Mouse (Mus musculus) kidney, adult 2 months (tissue): ENCODE results near the gene Unc5c.

Source experiments
- CTCF ChIP-seq: fragments of 200-500 bp; conservative IDR thresholded peaks from 2 replicates; pipeline ENCODE4 v1.5.1; 2011; ENCODE audit warnings: low read depth, mild to moderate bottlenecking, control low read depth, low read length, moderate library complexity, mixed read lengths; ENCODE audit not compliant: insufficient read depth, insufficient read length
- POLR2A ChIP-seq: fragments of 200-500 bp; IDR thresholded peaks from one replicate; pipeline ENCODE4 v1.6.1; 2011; ENCODE audit warnings: low read depth, low read length, control low read depth

- peak; percentile 50 for TF ChIP-seq CTCF
- TF ChIP-seq POLR2A = no peak
Observed at GRCm38 (mm10) chr3:141838864-141839263, 373.8 kb downstream of the Unc5c start.
